ENCODE assay signal across 8 mouse cellular contexts in the genomic region with DNA sequence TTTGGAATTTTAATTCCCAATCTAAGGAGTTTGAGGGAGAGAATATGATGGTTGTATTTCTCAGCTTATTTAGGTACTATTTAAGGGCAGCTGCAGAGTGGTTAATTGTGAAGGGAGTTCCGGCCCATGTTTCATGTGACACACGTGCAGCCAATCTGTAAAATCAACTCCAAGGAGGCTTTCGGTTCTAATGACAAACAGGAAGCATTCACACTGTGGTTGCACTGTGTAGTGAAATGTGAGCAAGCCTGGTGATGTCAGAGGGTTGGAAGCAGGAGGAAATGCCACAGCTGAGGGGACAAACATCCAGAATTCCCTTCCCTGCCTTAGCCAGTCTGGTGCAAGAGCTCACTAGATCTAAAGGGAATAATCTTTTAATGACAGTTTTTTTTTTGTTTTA. TPM values are rescaled to one million over a fixed set of nuclear protein-coding genes. Genes with fewer than 3 reads are reported as not detected.
DNase-seq lines count a peak whose midpoint lies in the region; ATAC-seq and TF ChIP-seq lines count a peak whose summit lies in the region.

No protein-coding gene starts in this region.

- no peak for TF ChIP-seq EP300 in heart, adult 2 months (IDR thresholded peaks at IDR 0.05; ENCODE audit: insufficient read depth, low read depth, low read length)

- no peak overlapping the region for H3K4me2 ChIP-seq in midbrain, embryonic 14.5 days (ENCODE audit: low read length)

- H3K27me3 ChIP-seq in heart, adult 2 months (ENCODE audit: control insufficient read depth, insufficient read depth, low read length) = no peaks in the 10 kb centered on the region
- H3K27me3 ChIP-seq in midbrain, embryonic 14.5 days (ENCODE audit: control insufficient read depth, insufficient read depth, low read length) = no peaks in the 10 kb centered on the region

- H3K27ac ChIP-seq in heart, adult 2 months = peak overlapping the region; percentile 9; the same call in 1 of the 2 replicates
- no peak overlapping the region for H3K27ac ChIP-seq in midbrain, embryonic 14.5 days (replicated peaks; ENCODE audit: low read depth, low read length)

- 35% methylated on average over 3 of the region's 3 CpGs for WGBS in heart, adult 2 months
- WGBS in midbrain, embryonic 14.5 days = 57% methylated on average over 3 of the region's 3 CpGs

- no peak overlapping the region for H3K9ac ChIP-seq in heart, adult 2 months (ENCODE audit: low read depth, low read length)
- no peak overlapping the region for H3K9ac ChIP-seq in midbrain, embryonic 14.5 days (replicated peaks; ENCODE audit: low read length)

- H3K4me3 ChIP-seq in heart, adult 2 months = no peak overlapping the region; the same call in 1 of the 2 replicates
- no peak overlapping the region for H3K4me3 ChIP-seq in midbrain, embryonic 14.5 days (replicated peaks; ENCODE audit: low read depth, low read length)

- H3K4me1 ChIP-seq in heart, adult 2 months (ENCODE audit: control insufficient read depth, insufficient read depth, low read length) = peaks cover 8% of the 10 kb centered on the region
- H3K4me1 ChIP-seq in midbrain, embryonic 14.5 days (ENCODE audit: control insufficient read depth, insufficient read depth, low read length) = no peaks in the 10 kb centered on the region

- peak; percentile 24 for DNase-seq in gastrocnemius, postnatal 25 days
- no peak for DNase-seq in gastrocnemius, adult 8-10 months (ENCODE audit: low spot score in 2 of 2)
- DNase-seq in heart, adult 2 months = peak in 1 of 2 experiments; percentile 46
- peak; percentile 56 for DNase-seq in kidney, postnatal 14 days
- DNase-seq in spleen, postnatal 36 days (ENCODE audit: low spot score in 2 of 2) = peak; percentile 68 to 73
- DNase-seq in right cerebral cortex, postnatal 10 days (ENCODE audit: low spot score in 2 of 2) = no peak
- no peak for DNase-seq in adrenal gland, adult 18-20 months (ENCODE audit: low spot score in 2 of 2)
- no peak for DNase-seq in midbrain, embryonic 14.5 days

- peak; percentile 41; the same call in 1 of the 2 replicates for TF ChIP-seq POLR2A in heart, adult 2 months (IDR thresholded peaks at IDR 0.05; ENCODE audit: insufficient read depth, low read depth, low read length)

- intact Hi-C loops in heart, adult 2 months (cut with DNase I) = loop anchor here (2.0 kb wide), 1 partner anchor 23 kb away; no protein-coding TSS in a partner anchor

- ATAC-seq in midbrain, embryonic 14.5 days (ENCODE audit: low FRiP score, low TSS enrichment) = no peak

- no peak for TF ChIP-seq CTCF in heart, adult 2 months (IDR thresholded peaks at IDR 0.05)

- H3K36me3 ChIP-seq in heart, adult 2 months (ENCODE audit: control insufficient read depth, insufficient read depth, low read length) = peaks cover 13% of the 10 kb centered on the region
- H3K36me3 ChIP-seq in midbrain, embryonic 14.5 days (ENCODE audit: control insufficient read depth, insufficient read depth, low read length) = no peaks in the 10 kb centered on the region

- no peaks in the 10 kb centered on the region for H3K9me3 ChIP-seq in midbrain, embryonic 14.5 days (ENCODE audit: control insufficient read depth, low read length)

- no peaks in the 10 kb centered on the region for H3K79me2 ChIP-seq in heart, adult 2 months (replicated peaks; ENCODE audit: control insufficient read depth, insufficient read depth, low read length)

RNA-seq across cellular contexts. Expression of a gene that starts 8.3 kb away (rescaled TPM):
- total RNA-seq in gastrocnemius, postnatal 25 days (2021) = 10 to 100 TPM; 13.0 to 17.5 TPM
- total RNA-seq in gastrocnemius, adult 8-10 months (2022) = 10 to 100 TPM; 10.9 to 33.9 (median 14.9) TPM
- 10 to 100 TPM; 22.6 to 27.6 TPM for total RNA-seq in heart, adult 2 months (2021)
- 5.0 and 5.7 TPM in 2 replicates for polyA plus RNA-seq in heart, adult 2 months (2012; rRNA removed)
- 1 to 10 TPM; 7.3 to 9.7 TPM for total RNA-seq in adrenal gland, adult 18-20 months (2021)
- 1.1 and 1.7 TPM in 2 replicates for polyA plus RNA-seq in midbrain, embryonic 14.5 days (2014; fragmentation: Nextera tagmentation; extraction: Ambion mirVana)

Comparison
In these comparisons a context has a peak if more than half of its experiments do, and no peak if none do; other contexts are left out.
1. DNase-seq: peak in gastrocnemius, postnatal 25 days (single experiment), kidney, postnatal 14 days (single experiment) and spleen, postnatal 36 days (2 of 2); none in gastrocnemius, adult 8-10 months (0 of 2), right cerebral cortex, postnatal 10 days (0 of 2), adrenal gland, adult 18-20 months (0 of 2) and midbrain, embryonic 14.5 days (single experiment).